Mouse (Mus musculus) heart, embryonic 13.5 days (tissue): ENCODE data around the gene Pakap. TPM values are rescaled to one million over a fixed set of nuclear protein-coding genes. Genes with fewer than 3 reads are reported as not detected.

Source experiments
- ATAC-seq: fragments of 200-750 bp; cut with Nextera tagmentation; 2 replicates; pipeline ENCODE4 v1.8.0; 2017; ENCODE audit warnings: moderate TSS enrichment; ENCODE audit not compliant: insufficient number of reproducible peaks, low FRiP score, low TSS enrichment; ENCODE audit errors: extremely low read depth
- H3K27ac ChIP-seq: fragments of 300-500 bp; sonication (generic); replicated peaks from 2 replicates; pipeline ENCODE4 v1.5.1; 2015; ENCODE audit warnings: moderate library complexity, mild to moderate bottlenecking, inconsistent platforms
- H3K27me3 ChIP-seq: fragments of 300-500 bp; sonication (generic); replicated peaks from 2 replicates; pipeline ENCODE4 v1.6.1; 2015; ENCODE audit warnings: mild to moderate bottlenecking, inconsistent platforms
- H3K36me3 ChIP-seq: fragments of 300-500 bp; sonication (generic); 2 replicates; pipeline ENCODE4 v1.6.1; 2015; ENCODE audit warnings: mild to moderate bottlenecking, inconsistent platforms
- H3K4me1 ChIP-seq: fragments of 300-500 bp; sonication (generic); 2 replicates; pipeline ENCODE4 v1.6.1; 2015; ENCODE audit warnings: inconsistent platforms
- H3K4me2 ChIP-seq: fragments of 300-500 bp; sonication (generic); 2 replicates; pipeline ENCODE4 v1.6.1; 2015; ENCODE audit warnings: inconsistent platforms, mild to moderate bottlenecking, moderate library complexity
- H3K4me3 ChIP-seq: fragments of 300-500 bp; sonication (generic); 2 replicates; pipeline ENCODE4 v1.5.1; 2015; ENCODE audit warnings: moderate library complexity, mild to moderate bottlenecking, inconsistent platforms
- H3K9ac ChIP-seq: fragments of 300-500 bp; sonication (generic); 2 replicates; pipeline ENCODE4 v1.6.1; 2015; ENCODE audit warnings: inconsistent platforms, mild to moderate bottlenecking, moderate library complexity
- H3K9me3 ChIP-seq: fragments of 300-500 bp; sonication (generic); 2 replicates; pipeline ENCODE4 v1.6.1; 2016; ENCODE audit warnings: inconsistent platforms
- WGBS: fragments of 180-500 bp; shearing (Covaris S2); methylation state at CpG from one replicate; pipeline ENCODE4 v1.1.7; 2015; ENCODE audit warnings: mixed read lengths; 5-methylcytosine and 5-hydroxymethylcytosine counted together
- polyA plus RNA-seq: library from polyadenylated mRNA; unstranded; fragments of >200 nt; fragmentation: Nextera tagmentation; extraction: Ambion mirVana; gene quantifications from 2 replicates; pipeline ENCODE4 v1.2.1, GENCODE M21; 2015

The Pakap gene
- 49.3 and 52.6 TPM in 2 replicates for polyA plus RNA-seq

DNA sequence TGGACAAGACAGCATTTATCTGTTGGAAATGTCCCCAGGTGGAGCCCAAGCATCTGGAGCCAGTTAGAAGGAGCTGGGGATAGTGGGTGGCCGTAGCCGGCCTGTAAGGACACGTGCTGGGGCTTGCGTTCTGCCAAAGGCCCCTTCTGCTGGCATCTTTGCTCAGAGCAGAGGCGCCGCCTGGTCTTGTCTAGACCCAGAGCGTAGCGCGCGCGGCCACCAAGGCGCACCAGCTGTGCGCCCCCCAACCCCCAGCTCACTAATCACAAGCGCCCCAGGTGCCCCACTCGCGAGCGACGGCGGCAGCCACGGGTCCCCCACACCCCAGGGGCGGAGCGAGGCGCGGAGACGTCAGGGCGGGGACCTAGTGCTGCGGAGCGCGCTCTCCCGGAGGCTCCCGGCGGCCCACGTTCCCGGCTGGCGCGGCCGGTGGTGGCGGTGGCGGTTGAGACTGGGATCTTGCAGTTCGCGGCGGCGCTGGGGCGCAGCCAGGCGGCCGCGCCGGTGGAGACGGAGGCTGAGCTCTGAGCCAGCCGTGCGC, at the start of gene Pakap:
Gene Pakap, plus strand, starts transcription at position 514 of the 541 bp plus-strand sequence.
- WGBS, result under 1% methylated on average over 51 of the region's 51 CpGs
- H3K4me1 ChIP-seq, result peaks cover 67% of the 10 kb centered on the region

DNA sequence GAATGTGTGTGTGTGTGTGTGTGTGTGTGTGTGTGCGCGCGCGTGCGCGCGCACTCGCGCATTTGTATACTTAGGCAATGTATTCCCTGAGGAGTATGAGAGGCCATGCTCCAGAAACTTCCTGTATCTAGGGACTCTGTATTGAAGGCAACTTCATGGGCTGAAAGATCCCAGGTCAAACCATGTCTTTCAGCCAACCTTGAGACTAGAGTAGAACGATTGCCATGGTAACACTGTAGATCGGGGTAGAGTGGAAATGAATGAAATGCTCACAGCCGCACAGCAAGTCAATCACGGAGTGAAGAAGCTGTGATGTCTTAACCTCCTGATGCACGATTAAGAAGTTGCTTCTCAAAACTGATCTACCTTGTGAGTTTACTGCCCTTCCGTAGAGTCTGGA, 44.5 kb upstream of the Pakap start:
- Histone ChIP-seq H3K9me3 (no peaks in the 10 kb centered on the region), H3K36me3 (no peaks in the 10 kb centered on the region), H3K4me3 (no peak overlapping the region), H3K27me3 (no peaks in the 10 kb centered on the region), H3K27ac (no peak overlapping the region), H3K4me1 (peaks cover 24% of the 10 kb centered on the region), H3K9ac (no peak overlapping the region), H3K4me2 (no peak overlapping the region)
- WGBS, result 95% methylated on average over 15 of the region's 15 CpGs
- ATAC-seq, result no peak

More for the DNA sequence above, at the start of gene Pakap:
- peak within 1 kb of the TSS; percentile 76 for H3K4me2 ChIP-seq
- H3K36me3 ChIP-seq, result peaks cover 8% of the 10 kb centered on the region
- peak within 1 kb of the TSS; percentile 98 for H3K9ac ChIP-seq
- peak within 1 kb of the TSS; percentile 98 for H3K27ac ChIP-seq
- no peaks in the 10 kb centered on the region for H3K9me3 ChIP-seq
- peak; percentile 52 for ATAC-seq
- H3K4me3 ChIP-seq, result peak within 1 kb of the TSS; percentile 79
- no peaks in the 10 kb centered on the region for H3K27me3 ChIP-seq

DNA sequence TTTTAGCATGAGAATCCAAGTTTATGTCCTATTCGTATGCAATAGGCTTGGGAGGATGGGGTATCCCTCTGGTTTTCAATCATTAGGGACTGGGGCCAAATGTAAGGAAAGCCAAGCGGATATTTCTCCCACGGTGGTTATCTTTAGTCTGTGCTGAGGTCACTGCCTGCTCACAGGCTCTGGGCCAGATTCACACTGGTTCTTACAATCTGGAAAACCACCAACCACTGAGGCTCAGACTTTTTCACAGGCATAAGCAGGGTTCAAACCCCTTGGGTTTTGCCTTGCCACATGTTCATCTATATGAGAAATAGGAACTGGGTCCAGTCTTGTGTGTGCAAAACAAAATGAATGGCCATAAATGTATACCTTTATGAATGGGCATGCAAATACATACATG, 43.5 kb upstream of the Pakap start:
- H3K4me1 ChIP-seq, result peaks cover 21% of the 10 kb centered on the region
- no peaks in the 10 kb centered on the region for H3K27me3 ChIP-seq
- H3K36me3 ChIP-seq, result no peaks in the 10 kb centered on the region
- no peak overlapping the region for H3K4me3 ChIP-seq
- H3K9ac ChIP-seq, result no peak overlapping the region
- ATAC-seq, result no peak
- no peaks in the 10 kb centered on the region for H3K9me3 ChIP-seq
- H3K27ac ChIP-seq, result peak overlapping the region; percentile 64; the same call in 1 of the 2 replicates
- WGBS, result 39% methylated on average over 3 of the region's 3 CpGs
- no peak overlapping the region for H3K4me2 ChIP-seq

DNA sequence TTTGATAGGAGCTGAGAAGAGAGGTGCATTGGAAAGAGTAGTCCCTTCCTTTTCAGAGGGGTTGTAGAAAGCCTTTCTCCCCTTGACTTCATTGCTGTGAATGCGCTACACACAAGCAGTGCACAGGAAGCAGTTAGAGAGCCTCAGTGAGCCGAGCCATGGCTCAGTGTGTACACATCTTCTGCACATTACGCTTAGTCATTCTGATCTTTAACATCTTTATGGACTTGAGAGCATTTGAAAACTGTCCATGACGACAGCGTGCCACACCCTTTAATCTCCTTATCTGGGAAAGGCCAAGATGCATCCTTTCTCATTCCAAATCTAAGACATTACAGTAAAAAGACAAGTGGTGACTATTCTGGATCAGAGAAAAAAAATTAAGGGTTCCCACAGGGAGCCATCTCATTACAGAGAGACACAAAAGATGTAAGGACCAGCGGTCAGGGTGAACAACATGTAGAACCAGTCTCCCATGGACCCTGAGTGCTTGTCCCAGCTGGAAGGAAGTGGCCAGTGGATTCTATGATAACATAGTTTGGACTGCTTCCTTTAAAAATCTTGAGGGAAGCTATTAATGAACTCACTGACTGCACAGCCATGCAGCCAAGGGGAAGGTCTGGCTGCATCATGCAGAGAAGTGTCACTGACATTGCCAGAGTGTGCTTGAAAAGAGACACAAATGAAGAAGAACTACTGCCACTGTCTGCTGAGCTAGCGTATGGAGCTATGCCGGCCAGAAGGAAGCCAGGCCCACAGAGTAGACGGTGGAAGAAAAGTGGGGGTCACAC, 42.6 kb upstream of the Pakap start:
- no peak overlapping the region for H3K4me3 ChIP-seq

GRCm38 (mm10) chr4:57528296-57528695, 39.7 kb upstream of the Pakap start:
- no peak overlapping the region for H3K27ac ChIP-seq
- no peaks in the 10 kb centered on the region for H3K36me3 ChIP-seq
- no peak overlapping the region for H3K4me2 ChIP-seq
- H3K9me3 ChIP-seq, result no peaks in the 10 kb centered on the region
- H3K27me3 ChIP-seq, result no peaks in the 10 kb centered on the region
- no peak overlapping the region for H3K9ac ChIP-seq
- no peak overlapping the region for H3K4me3 ChIP-seq
- H3K4me1 ChIP-seq, result peaks cover 21% of the 10 kb centered on the region
- ATAC-seq, result no peak

More for the DNA sequence above, 42.6 kb upstream of the Pakap start:
- H3K4me2 ChIP-seq, result no peak overlapping the region
- H3K36me3 ChIP-seq, result no peaks in the 10 kb centered on the region
- 59% methylated on average over 9 of the region's 9 CpGs for WGBS
- H3K9ac ChIP-seq, result no peak overlapping the region
- no peaks in the 10 kb centered on the region for H3K27me3 ChIP-seq
- no peak for ATAC-seq
- H3K4me1 ChIP-seq, result peaks cover 21% of the 10 kb centered on the region
- H3K27ac ChIP-seq, result peak overlapping the region; percentile 64
- no peaks in the 10 kb centered on the region for H3K9me3 ChIP-seq

- H3K9me3 ChIP-seq, result no peaks in the 10 kb centered on the region
- no peak for ATAC-seq
- 65% methylated on average over 6 of the region's 6 CpGs for WGBS
- H3K27ac ChIP-seq, result peak overlapping the region; percentile 54; the same call in 1 of the 2 replicates
- H3K36me3 ChIP-seq, result no peaks in the 10 kb centered on the region
- H3K27me3 ChIP-seq, result no peaks in the 10 kb centered on the region
- no peak overlapping the region for H3K4me3 ChIP-seq
- peak overlapping the region; percentile 15; the same call in 1 of the 2 replicates for H3K4me2 ChIP-seq
- peak overlapping the region; percentile 52; the same call in 1 of the 2 replicates for H3K9ac ChIP-seq
- H3K4me1 ChIP-seq, result peaks cover 38% of the 10 kb centered on the region
These were observed 34.3 kb upstream of the Pakap start for GRCm38 (mm10) chr4:57533686-57534085.

DNA sequence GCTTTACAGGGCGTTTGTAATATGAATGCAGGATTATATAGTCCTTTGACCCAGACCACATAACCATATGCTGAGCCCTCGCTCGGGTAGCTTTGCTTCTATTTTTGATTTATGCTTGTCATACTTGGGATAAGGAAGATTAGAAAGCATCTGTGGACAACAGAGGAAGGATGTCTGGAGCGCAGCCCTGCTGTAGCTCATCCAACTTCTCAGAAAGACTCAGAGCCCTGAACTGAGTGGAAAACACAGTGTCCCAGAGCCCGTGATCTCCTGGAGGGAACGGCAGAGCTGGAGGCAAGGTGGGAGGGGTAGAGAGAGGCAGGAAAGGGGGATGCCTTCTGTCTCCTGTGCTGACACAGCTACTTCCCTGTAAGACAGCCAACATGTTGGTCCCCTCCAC, 33.7 kb upstream of the Pakap start:
- Histone ChIP-seq H3K4me1 (peaks cover 44% of the 10 kb centered on the region), H3K9me3 (no peaks in the 10 kb centered on the region), H3K4me2 (peak overlapping the region; percentile 15), H3K9ac (peak overlapping the region; percentile 52), H3K36me3 (no peaks in the 10 kb centered on the region), H3K27ac (peak overlapping the region; percentile 54), H3K4me3 (no peak overlapping the region), H3K27me3 (no peaks in the 10 kb centered on the region)
- ATAC-seq, result no peak
- WGBS, result 22% methylated on average over 6 of the region's 6 CpGs

DNA sequence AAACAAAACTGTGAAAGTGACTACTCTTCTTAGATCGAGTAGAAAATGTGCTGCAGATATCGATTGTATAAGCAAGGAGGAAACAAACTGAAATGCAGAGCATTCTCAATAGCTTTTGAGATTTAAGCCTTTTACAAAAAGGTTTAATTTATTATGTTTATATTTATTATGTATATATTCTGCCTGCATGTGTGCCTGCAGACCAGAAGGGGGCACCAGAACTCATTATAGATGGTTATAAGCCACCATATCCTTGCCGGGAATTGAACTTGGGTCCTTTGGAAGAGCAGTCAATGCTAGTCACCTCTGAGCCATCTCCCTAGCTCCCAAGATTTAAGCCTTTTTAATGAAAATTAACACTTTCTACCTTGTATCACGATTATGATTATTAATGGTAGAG, 32.9 kb upstream of the Pakap start:
- H3K27ac ChIP-seq, result no peak overlapping the region
- 86% methylated on average over 4 of the region's 4 CpGs for WGBS
- ATAC-seq, result no peak

DNA sequence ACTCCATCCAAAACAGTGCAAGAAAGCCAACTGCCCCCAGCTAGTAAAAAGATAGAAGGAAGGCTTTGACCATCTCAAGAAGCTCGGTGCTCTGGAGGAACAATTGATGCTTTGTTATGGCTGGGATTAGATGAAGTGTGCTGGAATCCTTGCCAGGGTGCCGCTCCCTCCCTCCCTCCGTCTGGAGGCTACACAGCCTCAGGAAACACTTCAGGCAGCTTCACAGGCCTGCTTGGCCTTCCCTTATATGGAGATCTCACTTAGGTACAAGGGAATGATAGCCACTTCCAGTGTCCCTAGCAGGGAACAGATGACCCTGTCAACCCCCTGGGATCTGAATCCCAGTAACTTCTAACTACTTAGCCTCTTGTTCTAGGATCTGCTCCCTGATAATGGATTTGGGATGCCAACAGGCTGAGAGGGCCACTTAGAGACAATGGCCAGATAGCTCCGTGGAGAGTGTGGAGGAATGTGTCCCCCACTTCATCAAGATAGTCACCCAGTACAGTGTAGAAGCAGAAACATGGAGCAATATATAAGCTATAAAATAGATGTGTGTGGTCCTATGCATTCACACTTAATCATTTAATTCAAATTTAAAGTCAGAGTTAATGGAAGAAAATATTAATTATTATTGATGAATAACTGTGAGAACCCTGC, 29.8 kb upstream of the Pakap start:
- no peaks in the 10 kb centered on the region for H3K27me3 ChIP-seq
- no peaks in the 10 kb centered on the region for H3K9me3 ChIP-seq
- H3K4me2 ChIP-seq, result no peak overlapping the region
- peak overlapping the region; percentile 37; the same call in 1 of the 2 replicates for H3K9ac ChIP-seq
- no peaks in the 10 kb centered on the region for H3K36me3 ChIP-seq
- no peak overlapping the region for H3K4me3 ChIP-seq
- peak; percentile 75; the same call in 1 of the 2 replicates for ATAC-seq
- peaks cover 49% of the 10 kb centered on the region for H3K4me1 ChIP-seq
- WGBS, result 2% methylated on average over 4 of the region's 4 CpGs
- peak overlapping the region; percentile 93 for H3K27ac ChIP-seq

More for the DNA sequence above, 32.9 kb upstream of the Pakap start:
- Histone ChIP-seq H3K27me3 (no peaks in the 10 kb centered on the region), H3K9ac (no peak overlapping the region), H3K9me3 (no peaks in the 10 kb centered on the region), H3K4me1 (peaks cover 45% of the 10 kb centered on the region), H3K4me3 (no peak overlapping the region), H3K4me2 (no peak overlapping the region), H3K36me3 (no peaks in the 10 kb centered on the region)

- ATAC-seq, result peak; percentile 43; the same call in 1 of the 2 replicates
- H3K9me3 ChIP-seq, result no peaks in the 10 kb centered on the region
- H3K9ac ChIP-seq, result 0 out of 2 replicates have a peak overlapping the region, but pooled peaks have one; percentile 28
- no peaks in the 10 kb centered on the region for H3K27me3 ChIP-seq
- no peaks in the 10 kb centered on the region for H3K36me3 ChIP-seq
- H3K27ac ChIP-seq, result peak overlapping the region; percentile 70
- H3K4me2 ChIP-seq, result peak overlapping the region; percentile 35; the same call in 1 of the 2 replicates
- WGBS, result 24% methylated on average over 6 of the region's 6 CpGs
- no peak overlapping the region for H3K4me3 ChIP-seq
- H3K4me1 ChIP-seq, result peaks cover 37% of the 10 kb centered on the region
These were observed 24.2 kb upstream of the Pakap start for GRCm38 (mm10) chr4:57543692-57544256.

GRCm38 (mm10) chr4:57547785-57548184, 20.2 kb upstream of the Pakap start:
- no peaks in the 10 kb centered on the region for H3K36me3 ChIP-seq
- no peak overlapping the region for H3K4me3 ChIP-seq
- no peak overlapping the region for H3K4me2 ChIP-seq
- H3K9ac ChIP-seq, result no peak overlapping the region
- no peaks in the 10 kb centered on the region for H3K27me3 ChIP-seq
- 76% methylated on average over 7 of the region's 7 CpGs for WGBS
- no peaks in the 10 kb centered on the region for H3K9me3 ChIP-seq
- H3K4me1 ChIP-seq, result peaks cover 41% of the 10 kb centered on the region
- no peak overlapping the region for H3K27ac ChIP-seq
- ATAC-seq, result no peak
